17 mouse cellular contexts compared by ENCODE assay signal in genomic region chr1:87709020-87709419, GRCm38 (mm10). TPM values are rescaled to one million over a fixed set of nuclear protein-coding genes. Genes with fewer than 3 reads are reported as not detected.
DNase-seq lines count a peak whose midpoint lies in the region; ATAC-seq and TF ChIP-seq lines count a peak whose summit lies in the region.
"Had no signal": no experiment of that assay in that cellular context is flagged by ENCODE, and none has a peak within 500 bp of the region (broad histone marks: within the 10 kb centered on the region; RNA-seq: fewer than 3 reads in every experiment).

No protein-coding gene starts in this region.

- H3K27me3 ChIP-seq in forebrain, embryonic 13.5 days, result no peaks in the 10 kb centered on the region
- no peaks in the 10 kb centered on the region for H3K27me3 ChIP-seq in forebrain, embryonic 11.5 days (ENCODE audit: control insufficient read depth, insufficient read depth, low read length)
- H3K27me3 ChIP-seq in liver, embryonic 14.5 days (ENCODE audit: control insufficient read depth, insufficient read depth, low read length), result no peaks in the 10 kb centered on the region
- no peaks in the 10 kb centered on the region for H3K27me3 ChIP-seq in liver, embryonic 11.5 days (replicated peaks; ENCODE audit: control insufficient read depth, insufficient read depth, low read length)
- H3K27me3 ChIP-seq: embryonic facial prominence, embryonic 13.5 days; Patski had no signal

- WGBS in forebrain, embryonic 13.5 days, result 21% methylated on average over 6 of the region's 6 CpGs
- WGBS in forebrain, embryonic 11.5 days, result 52% methylated on average over 6 of the region's 6 CpGs
- WGBS in liver, embryonic 14.5 days (ENCODE audit: insufficient replicate concordance), result 74% methylated on average over 6 of the region's 6 CpGs
- 74% methylated on average over 6 of the region's 6 CpGs for WGBS in liver, embryonic 11.5 days

- peaks cover 6% of the 10 kb centered on the region; the same call in 1 of the 2 replicates for H3K9me3 ChIP-seq in forebrain, embryonic 13.5 days (replicated peaks)
- no peaks in the 10 kb centered on the region; the same call in 1 of the 2 replicates for H3K9me3 ChIP-seq in forebrain, embryonic 11.5 days (ENCODE audit: control insufficient read depth, low read length)
- H3K9me3 ChIP-seq in liver, embryonic 14.5 days (ENCODE audit: control insufficient read depth, low read length), result no peaks in the 10 kb centered on the region
- no peaks in the 10 kb centered on the region for H3K9me3 ChIP-seq in liver, embryonic 11.5 days (ENCODE audit: control insufficient read depth, low read length)
- H3K9me3 ChIP-seq: limb, embryonic 13.5 days had no signal

- no peak overlapping the region for H3K9ac ChIP-seq in forebrain, embryonic 13.5 days
- no peak overlapping the region for H3K9ac ChIP-seq in forebrain, embryonic 11.5 days (ENCODE audit: low read length)
- H3K9ac ChIP-seq in liver, embryonic 14.5 days (replicated peaks), result no peak overlapping the region
- H3K9ac ChIP-seq in liver, embryonic 11.5 days (ENCODE audit: low read depth, low read length), result no peak overlapping the region
- H3K9ac ChIP-seq: embryonic facial prominence, embryonic 13.5 days; limb, embryonic 13.5 days had no signal

- H3K4me1 ChIP-seq in forebrain, embryonic 13.5 days, result peaks cover 14% of the 10 kb centered on the region
- no peaks in the 10 kb centered on the region for H3K4me1 ChIP-seq in forebrain, embryonic 11.5 days (replicated peaks; ENCODE audit: control insufficient read depth, insufficient read depth, low read length)
- H3K4me1 ChIP-seq in liver, embryonic 14.5 days (replicated peaks; ENCODE audit: control insufficient read depth in 2 of 2, insufficient read depth in 2 of 2, low read length in 1 of 2), result peaks cover 66 to 75% of the 10 kb centered on the region in 2 experiments
- H3K4me1 ChIP-seq in liver, embryonic 11.5 days (replicated peaks; ENCODE audit: control insufficient read depth, insufficient read depth, low read length), result peaks cover 11% of the 10 kb centered on the region
- H3K4me1 ChIP-seq: embryonic facial prominence, embryonic 13.5 days; limb, embryonic 13.5 days had no signal

- ATAC-seq in forebrain, embryonic 13.5 days, result peak; percentile 66; the same call in 1 of the 2 replicates
- ATAC-seq in forebrain, embryonic 11.5 days (replicated peaks; ENCODE audit: low FRiP score), result no peak
- ATAC-seq in liver, embryonic 14.5 days (ENCODE audit: insufficient read depth), result no peak
- no peak for ATAC-seq in liver, embryonic 11.5 days (replicated peaks; ENCODE audit: low FRiP score)
- ATAC-seq: Patski had no signal

- no peak for TF ChIP-seq EP300 in liver, embryonic 14.5 days (IDR thresholded peaks at IDR 0.05; ENCODE audit: low read depth)

- peak overlapping the region; percentile 57; the same call in 1 of the 2 replicates for H3K27ac ChIP-seq in forebrain, embryonic 13.5 days
- H3K27ac ChIP-seq in forebrain, embryonic 11.5 days (ENCODE audit: low read depth, low read length), result no peak overlapping the region
- peak overlapping the region; percentile 23; the same call in 1 of the 2 replicates for H3K27ac ChIP-seq in liver, embryonic 14.5 days
- no peak overlapping the region for H3K27ac ChIP-seq in liver, embryonic 11.5 days (ENCODE audit: low read depth, low read length)
- H3K27ac ChIP-seq: embryonic facial prominence, embryonic 13.5 days; kidney, postnatal 0 days; limb, embryonic 13.5 days had no signal

- H3K4me2 ChIP-seq in forebrain, embryonic 13.5 days, result no peak overlapping the region
- H3K4me2 ChIP-seq in forebrain, embryonic 11.5 days (ENCODE audit: low read depth, low read length, severe bottlenecking), result no peak overlapping the region
- no peak overlapping the region for H3K4me2 ChIP-seq in liver, embryonic 14.5 days (ENCODE audit: low read depth)
- H3K4me2 ChIP-seq in liver, embryonic 11.5 days, result no peak overlapping the region
- H3K4me2 ChIP-seq: embryonic facial prominence, embryonic 13.5 days; limb, embryonic 13.5 days had no signal

- TF ChIP-seq CTCF in liver, embryonic 14.5 days (IDR thresholded peaks at IDR 0.05; ENCODE audit: low read depth), result no peak

- intact Hi-C loops in heart, postnatal 36 days (cut with DNase I), result no loop called here

- no peaks in the 10 kb centered on the region for H3K36me3 ChIP-seq in forebrain, embryonic 13.5 days (ENCODE audit: poor library complexity, severe bottlenecking)
- H3K36me3 ChIP-seq in forebrain, embryonic 11.5 days (ENCODE audit: control insufficient read depth, insufficient read depth, low read length), result no peaks in the 10 kb centered on the region
- no peaks in the 10 kb centered on the region; the same call in 1 of the 2 replicates for H3K36me3 ChIP-seq in liver, embryonic 14.5 days (replicated peaks; ENCODE audit: control insufficient read depth, insufficient read depth, low read depth)
- peaks cover 6% of the 10 kb centered on the region; the same call in 1 of the 2 replicates for H3K36me3 ChIP-seq in liver, embryonic 11.5 days (ENCODE audit: control insufficient read depth, insufficient read depth, low read length)
- H3K36me3 ChIP-seq: embryonic facial prominence, embryonic 13.5 days; limb, embryonic 13.5 days had no signal

- no peak overlapping the region for H3K4me3 ChIP-seq in forebrain, embryonic 13.5 days
- H3K4me3 ChIP-seq in forebrain, embryonic 11.5 days (ENCODE audit: low read depth, low read length), result no peak overlapping the region
- no peak overlapping the region for H3K4me3 ChIP-seq in liver, embryonic 14.5 days (ENCODE audit: insufficient read depth in 1 of 2, low read depth in 2 of 2, low read length in 2 of 2)
- no peak overlapping the region for H3K4me3 ChIP-seq in liver, embryonic 11.5 days (ENCODE audit: low read depth, low read length)
- H3K4me3 ChIP-seq: embryonic facial prominence, embryonic 13.5 days; limb, embryonic 13.5 days had no signal

- no peak for DNase-seq in forebrain, embryonic 11.5 days (ENCODE audit: low spot score)
- DNase-seq in liver, embryonic 14.5 days (ENCODE audit: low read depth in 3 of 3, low spot score in 3 of 3), result no peak
- no peak for DNase-seq in liver, embryonic 11.5 days (ENCODE audit: low spot score)
- peak; percentile 24 to 32 for DNase-seq in layer of hippocampus, postnatal 36 days
- peak; percentile 61 to 80 for DNase-seq in right cerebral cortex, postnatal 36 days (ENCODE audit: low spot score in 2 of 2)
- no peak for DNase-seq in heart, postnatal 36 days
- DNase-seq in retina, embryonic 14.5 days (ENCODE audit: low spot score), result no peak
- DNase-seq: adrenal gland, adult 2 months; cerebellum, postnatal 14 days; heart, postnatal 4 days; lung, postnatal 14 days; thymus, postnatal 4 days had no signal

RNA-seq across cellular contexts. Expression of gene Atg16l1, which starts 46.6 kb away (rescaled TPM):
- polyA plus RNA-seq in forebrain, embryonic 13.5 days (2015; fragmentation: Nextera tagmentation; extraction: Ambion mirVana), result 43.8 and 49.9 TPM in 2 replicates
- 37.8 and 40.6 TPM in 2 replicates for polyA plus RNA-seq in forebrain, embryonic 11.5 days (2014; fragmentation: Nextera tagmentation; extraction: Ambion mirVana)
- polyA plus RNA-seq in liver, embryonic 14.5 days (2012; rRNA removed), result 12.5 and 13.4 TPM in 2 replicates
- polyA plus RNA-seq in liver, embryonic 14.5 days (2014; fragmentation: Nextera tagmentation; extraction: Ambion mirVana), result 10.9 and 12.8 TPM in 2 replicates
- polyA plus RNA-seq in liver, embryonic 11.5 days (2014; fragmentation: Nextera tagmentation; extraction: Ambion mirVana), result 27.3 and 29.4 TPM in 2 replicates
- total RNA-seq in layer of hippocampus, postnatal 36 days (2021), result 10 to 100 TPM; 60.0 to 66.0 TPM
- 10 to 100 TPM; 27.4 to 29.7 TPM for total RNA-seq in heart, postnatal 36 days (2021)

Comparison
In these comparisons a context has a peak if more than half of its experiments do, and no peak if none do; other contexts are left out.
1. H3K27ac ChIP-seq: peak in forebrain, embryonic 13.5 days (single experiment) and liver, embryonic 14.5 days (single experiment); none in forebrain, embryonic 11.5 days (single experiment) and liver, embryonic 11.5 days (single experiment).
2. DNase-seq: peak in layer of hippocampus, postnatal 36 days (2 of 2) and right cerebral cortex, postnatal 36 days (2 of 2); none in forebrain, embryonic 11.5 days (single experiment), liver, embryonic 14.5 days (0 of 3), liver, embryonic 11.5 days (single experiment), heart, postnatal 36 days (0 of 2) and retina, embryonic 14.5 days (single experiment).